Mouse (Mus musculus): ENCODE results near the gene Olfr97. TPM values are rescaled to one million over a fixed set of nuclear protein-coding genes. Genes with fewer than 3 reads are reported as not detected.
A peak's percentile ranks its signal among the peaks of the same experiment; 100 is the strongest.

The Olfr97 gene
- polyA plus RNA-seq, 1 experiment from 2014 or later = not detected

DNA sequence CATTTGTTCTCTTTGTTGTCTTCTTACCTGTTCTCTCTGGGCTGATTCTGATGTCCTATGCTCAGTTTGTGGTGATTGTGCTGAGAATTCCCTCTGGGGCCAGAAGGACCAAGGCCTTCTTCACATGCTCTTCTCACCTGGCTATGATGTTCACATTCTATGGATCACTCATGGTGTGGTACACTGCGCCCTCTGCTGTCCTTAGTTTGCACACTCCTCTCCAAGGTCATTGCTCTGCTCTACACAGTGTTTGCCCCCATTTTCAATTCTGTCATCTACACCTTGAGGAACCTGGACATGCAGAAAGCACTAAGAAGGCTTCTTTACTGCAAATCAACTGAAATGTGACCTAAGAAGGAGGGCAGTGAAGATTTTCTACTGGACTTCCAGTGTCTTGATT is 13.4 kb upstream of the Olfr97 start:
- Histone ChIP-seq H3K9me3 (ENCODE audit: control insufficient read depth, low read length) (no peaks in the 10 kb centered on the region), H3K4me2 (ENCODE audit: low read depth) (no peak overlapping the region), H3K27me3 (ENCODE audit: control insufficient read depth, insufficient read depth, low read length) (no peaks in the 10 kb centered on the region), H3K9ac (ENCODE audit: low read length) (no peak overlapping the region), H3K4me3 (ENCODE audit: low read depth, low read length) (no peak overlapping the region), H3K36me3 (ENCODE audit: control insufficient read depth, insufficient read depth, low read length) (no peaks in the 10 kb centered on the region), H3K4me1 (ENCODE audit: control insufficient read depth, insufficient read depth, low read length) (no peaks in the 10 kb centered on the region), H3K27ac (ENCODE audit: low read depth, low read length) (no peak overlapping the region)
- 7% methylated on average over 1 of the region's 1 CpGs for WGBS
- ATAC-seq (ENCODE audit: insufficient read depth, low FRiP score, low TSS enrichment) (no peak), DNase-seq (ENCODE audit: low spot score) (no peak)

DNA sequence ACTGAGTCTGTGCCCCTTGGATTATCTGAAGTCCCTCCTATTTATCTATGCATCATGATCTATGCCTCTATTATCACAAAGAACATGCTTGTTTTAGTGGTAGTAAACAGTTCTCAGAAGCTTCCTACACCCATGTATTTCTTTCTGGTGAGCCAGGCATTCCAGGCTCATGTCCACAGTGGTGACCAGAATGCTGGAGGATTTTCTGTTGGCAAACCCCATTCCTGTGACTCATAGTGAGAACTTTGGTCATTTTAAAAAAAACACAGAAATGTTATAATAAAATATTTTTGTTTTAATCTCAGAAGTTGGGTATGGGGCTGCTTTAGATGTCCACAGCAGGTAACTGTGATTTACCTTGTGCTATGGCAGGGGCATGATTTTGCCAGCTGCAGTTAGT is 12.3 kb upstream of the Olfr97 start:
- ATAC-seq (ENCODE audit: insufficient read depth, low FRiP score, low TSS enrichment) = no peak
- Histone ChIP-seq H3K9me3 (ENCODE audit: control insufficient read depth, low read length) (no peaks in the 10 kb centered on the region), H3K27ac (ENCODE audit: low read depth, low read length) (no peak overlapping the region), H3K4me2 (ENCODE audit: low read depth) (no peak overlapping the region), H3K4me1 (ENCODE audit: control insufficient read depth, insufficient read depth, low read length) (no peaks in the 10 kb centered on the region), H3K36me3 (ENCODE audit: control insufficient read depth, insufficient read depth, low read length) (no peaks in the 10 kb centered on the region), H3K27me3 (ENCODE audit: control insufficient read depth, insufficient read depth, low read length) (no peaks in the 10 kb centered on the region), H3K4me3 (ENCODE audit: low read depth, low read length) (no peak overlapping the region), H3K9ac (ENCODE audit: low read length) (no peak overlapping the region)
- DNase-seq (ENCODE audit: low spot score) = no peak

DNA sequence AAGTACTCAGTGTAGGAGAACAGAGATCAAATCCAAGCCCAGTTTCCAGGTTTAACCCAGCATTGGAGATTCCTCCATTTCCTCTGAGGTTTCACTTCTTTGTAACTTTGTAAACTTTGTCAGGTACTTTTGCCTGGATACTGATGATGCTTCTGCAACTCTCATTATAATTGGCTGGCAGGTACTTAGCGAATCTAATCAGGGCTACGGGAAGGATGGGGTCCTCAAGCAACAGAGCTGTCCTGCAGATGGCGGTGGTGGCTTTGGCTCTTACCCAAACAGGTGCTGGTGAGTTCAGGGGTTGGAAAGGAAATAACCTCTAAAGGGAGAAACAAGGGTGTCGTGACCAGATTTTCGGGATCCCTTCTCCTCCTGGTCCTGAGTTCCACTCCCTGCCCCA is 9.6 kb upstream of the Olfr97 start:
- no peak overlapping the region for H3K4me3 ChIP-seq (ENCODE audit: low read depth, low read length)
- DNase-seq (ENCODE audit: low spot score) (no peak), ATAC-seq (ENCODE audit: insufficient read depth, low FRiP score, low TSS enrichment) (no peak)
- WGBS = 36% methylated on average over 5 of the region's 5 CpGs
- H3K9ac ChIP-seq (ENCODE audit: low read length) = no peak overlapping the region
- H3K36me3 ChIP-seq (ENCODE audit: control insufficient read depth, insufficient read depth, low read length) = no peaks in the 10 kb centered on the region
- H3K4me2 ChIP-seq (ENCODE audit: low read depth) = no peak overlapping the region
- no peaks in the 10 kb centered on the region for H3K9me3 ChIP-seq (ENCODE audit: control insufficient read depth, low read length)
- no peaks in the 10 kb centered on the region for H3K27me3 ChIP-seq (ENCODE audit: control insufficient read depth, insufficient read depth, low read length)
- H3K4me1 ChIP-seq (ENCODE audit: control insufficient read depth, insufficient read depth, low read length) = no peaks in the 10 kb centered on the region
- H3K27ac ChIP-seq (ENCODE audit: low read depth, low read length) = no peak overlapping the region

DNA sequence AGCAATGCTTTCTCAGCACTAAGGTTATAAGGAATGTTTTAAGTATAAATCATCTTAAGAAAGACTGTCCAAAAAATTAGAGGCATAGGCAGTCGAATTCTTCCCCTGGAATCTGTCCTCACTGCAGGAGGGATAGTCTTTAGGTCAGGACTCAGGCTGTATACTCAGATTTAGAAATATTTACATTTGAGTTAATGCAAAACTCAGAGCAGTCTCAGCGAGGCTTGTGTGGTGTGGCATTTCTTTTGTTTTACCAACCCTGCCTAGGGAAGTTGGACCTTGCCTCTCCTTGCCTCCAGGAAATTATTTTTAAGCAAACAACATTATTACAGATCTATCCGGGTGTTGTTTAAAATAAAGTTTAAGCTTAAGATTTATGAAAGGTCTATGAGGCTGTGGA is 5.1 kb upstream of the Olfr97 start:
- Histone ChIP-seq H3K9ac (ENCODE audit: low read length) (no peak overlapping the region), H3K4me3 (ENCODE audit: low read depth, low read length) (no peak overlapping the region), H3K9me3 (ENCODE audit: control insufficient read depth, low read length) (no peaks in the 10 kb centered on the region), H3K27ac (ENCODE audit: low read depth, low read length) (no peak overlapping the region), H3K27me3 (ENCODE audit: control insufficient read depth, insufficient read depth, low read length) (no peaks in the 10 kb centered on the region), H3K4me1 (ENCODE audit: control insufficient read depth, insufficient read depth, low read length) (no peaks in the 10 kb centered on the region), H3K4me2 (ENCODE audit: low read depth) (no peak overlapping the region), H3K36me3 (ENCODE audit: control insufficient read depth, insufficient read depth, low read length) (no peaks in the 10 kb centered on the region)
- DNase-seq (ENCODE audit: low spot score) = no peak
- 65% methylated on average over 3 of the region's 3 CpGs for WGBS
- ATAC-seq (ENCODE audit: insufficient read depth, low FRiP score, low TSS enrichment) = no peak

GRCm38 (mm10) chr17:37221879-37222278 is 15.3 kb downstream of the Olfr97 start:
- no peaks in the 10 kb centered on the region for H3K27me3 ChIP-seq (ENCODE audit: control insufficient read depth, insufficient read depth, low read length)
- no peak overlapping the region for H3K4me3 ChIP-seq (ENCODE audit: low read depth, low read length)
- H3K4me1 ChIP-seq (ENCODE audit: control insufficient read depth, insufficient read depth, low read length) = no peaks in the 10 kb centered on the region
- H3K36me3 ChIP-seq (ENCODE audit: control insufficient read depth, insufficient read depth, low read length) = no peaks in the 10 kb centered on the region
- no peak overlapping the region for H3K4me2 ChIP-seq (ENCODE audit: low read depth)
- no peak overlapping the region for H3K9ac ChIP-seq (ENCODE audit: low read length)
- no peaks in the 10 kb centered on the region for H3K9me3 ChIP-seq (ENCODE audit: control insufficient read depth, low read length)
- 29% methylated on average over 1 of the region's 1 CpGs for WGBS
- DNase-seq (ENCODE audit: low spot score) (no peak), ATAC-seq (ENCODE audit: insufficient read depth, low FRiP score, low TSS enrichment) (no peak)
- no peak overlapping the region for H3K27ac ChIP-seq (ENCODE audit: low read depth, low read length)

DNA sequence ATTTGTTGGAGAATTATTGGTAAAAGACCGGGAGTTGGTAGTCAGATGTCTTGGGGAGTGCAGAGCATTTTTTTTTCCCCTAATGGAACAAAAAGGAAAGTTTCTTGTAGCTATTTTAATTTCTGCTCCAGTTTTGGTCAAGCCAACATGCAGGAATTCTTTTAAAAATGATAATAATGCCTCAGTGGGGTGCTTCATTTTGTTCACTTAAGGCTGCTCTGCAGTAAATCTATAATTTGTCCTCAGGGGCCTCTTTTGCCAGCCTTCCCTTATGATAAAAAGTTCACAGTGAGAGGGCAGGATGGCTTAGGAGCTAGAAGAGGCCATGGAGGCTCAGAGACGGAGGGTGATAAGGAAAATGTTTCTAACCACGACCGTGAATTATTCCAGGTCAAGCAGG is 17.3 kb downstream of the Olfr97 start, which contains the start of gene Olfr96:
TSS of gene Olfr96 (plus strand) at position 301 of the 400 bp plus-strand sequence.
- DNase-seq (ENCODE audit: low spot score) = no peak
- Histone ChIP-seq H3K4me3 (ENCODE audit: low read depth, low read length) (no peak within 1 kb of the TSS), H3K9me3 (ENCODE audit: control insufficient read depth, low read length) (no peaks in the 10 kb centered on the region; the same call in 1 of the 2 replicates), H3K9ac (ENCODE audit: low read length) (no peak within 1 kb of the TSS), H3K27me3 (ENCODE audit: control insufficient read depth, insufficient read depth, low read length) (no peaks in the 10 kb centered on the region), H3K4me2 (ENCODE audit: low read depth) (no peak within 1 kb of the TSS), H3K27ac (ENCODE audit: low read depth, low read length) (no peak within 1 kb of the TSS), H3K36me3 (ENCODE audit: control insufficient read depth, insufficient read depth, low read length) (no peaks in the 10 kb centered on the region), H3K4me1 (ENCODE audit: control insufficient read depth, insufficient read depth, low read length) (no peaks in the 10 kb centered on the region)
- WGBS = 65% methylated on average over 4 of the region's 4 CpGs
- ATAC-seq (ENCODE audit: insufficient read depth, low FRiP score, low TSS enrichment) = no peak

- Histone ChIP-seq H3K36me3 (ENCODE audit: control insufficient read depth, insufficient read depth, low read length) (no peaks in the 10 kb centered on the region), H3K4me2 (ENCODE audit: low read depth) (no peak overlapping the region), H3K4me3 (ENCODE audit: low read depth, low read length) (no peak overlapping the region), H3K27me3 (ENCODE audit: control insufficient read depth, insufficient read depth, low read length) (no peaks in the 10 kb centered on the region), H3K27ac (ENCODE audit: low read depth, low read length) (no peak overlapping the region), H3K9me3 (ENCODE audit: control insufficient read depth, low read length) (no peaks in the 10 kb centered on the region; the same call in 1 of the 2 replicates), H3K4me1 (ENCODE audit: control insufficient read depth, insufficient read depth, low read length) (no peaks in the 10 kb centered on the region), H3K9ac (ENCODE audit: low read length) (no peak overlapping the region)
- 83% methylated on average over 3 of the region's 3 CpGs for WGBS
- ATAC-seq (ENCODE audit: insufficient read depth, low FRiP score, low TSS enrichment) (no peak), DNase-seq (ENCODE audit: low spot score) (no peak)
Measured at GRCm38 (mm10) chr17:37218486-37218885, 18.6 kb downstream of the Olfr97 start.

DNA sequence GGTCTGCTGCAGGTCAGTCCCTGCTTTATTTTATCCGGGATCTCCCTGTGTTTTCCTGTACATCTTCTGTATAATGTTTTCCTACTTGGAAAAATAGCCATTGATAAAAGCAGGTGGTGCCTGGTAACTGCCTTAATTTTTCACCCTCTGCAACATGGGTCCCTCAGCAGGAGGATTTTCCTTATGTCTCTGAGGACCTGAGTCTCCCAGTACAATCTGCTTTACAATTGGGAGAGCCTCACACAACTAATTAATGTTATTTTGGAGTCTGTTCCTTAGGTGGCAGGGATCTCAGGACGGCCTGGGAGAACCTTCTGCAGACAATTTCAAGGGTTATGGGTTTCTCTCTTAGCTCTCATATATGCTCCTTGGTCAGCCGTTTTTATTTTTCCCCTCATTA is 24.1 kb downstream of the Olfr97 start, which contains the start of gene Olfr95:
TSS of gene Olfr95 (minus strand) at position 101 of the 400 bp plus-strand sequence.
- Histone ChIP-seq H3K4me3 (ENCODE audit: low read depth, low read length) (no peak within 1 kb of the TSS), H3K27me3 (ENCODE audit: control insufficient read depth, insufficient read depth, low read length) (peaks cover 9% of the 10 kb centered on the region; the same call in 1 of the 2 replicates), H3K9me3 (ENCODE audit: control insufficient read depth, low read length) (no peaks in the 10 kb centered on the region; the same call in 1 of the 2 replicates), H3K4me1 (ENCODE audit: control insufficient read depth, insufficient read depth, low read length) (no peaks in the 10 kb centered on the region), H3K27ac (ENCODE audit: low read depth, low read length) (no peak within 1 kb of the TSS), H3K36me3 (ENCODE audit: control insufficient read depth, insufficient read depth, low read length) (no peaks in the 10 kb centered on the region), H3K9ac (ENCODE audit: low read length) (no peak within 1 kb of the TSS), H3K4me2 (ENCODE audit: low read depth) (no peak within 1 kb of the TSS)
- WGBS = 90% methylated on average over 3 of the region's 3 CpGs
- ATAC-seq (ENCODE audit: insufficient read depth, low FRiP score, low TSS enrichment) = no peak
- DNase-seq (ENCODE audit: low spot score) = no peak

DNA sequence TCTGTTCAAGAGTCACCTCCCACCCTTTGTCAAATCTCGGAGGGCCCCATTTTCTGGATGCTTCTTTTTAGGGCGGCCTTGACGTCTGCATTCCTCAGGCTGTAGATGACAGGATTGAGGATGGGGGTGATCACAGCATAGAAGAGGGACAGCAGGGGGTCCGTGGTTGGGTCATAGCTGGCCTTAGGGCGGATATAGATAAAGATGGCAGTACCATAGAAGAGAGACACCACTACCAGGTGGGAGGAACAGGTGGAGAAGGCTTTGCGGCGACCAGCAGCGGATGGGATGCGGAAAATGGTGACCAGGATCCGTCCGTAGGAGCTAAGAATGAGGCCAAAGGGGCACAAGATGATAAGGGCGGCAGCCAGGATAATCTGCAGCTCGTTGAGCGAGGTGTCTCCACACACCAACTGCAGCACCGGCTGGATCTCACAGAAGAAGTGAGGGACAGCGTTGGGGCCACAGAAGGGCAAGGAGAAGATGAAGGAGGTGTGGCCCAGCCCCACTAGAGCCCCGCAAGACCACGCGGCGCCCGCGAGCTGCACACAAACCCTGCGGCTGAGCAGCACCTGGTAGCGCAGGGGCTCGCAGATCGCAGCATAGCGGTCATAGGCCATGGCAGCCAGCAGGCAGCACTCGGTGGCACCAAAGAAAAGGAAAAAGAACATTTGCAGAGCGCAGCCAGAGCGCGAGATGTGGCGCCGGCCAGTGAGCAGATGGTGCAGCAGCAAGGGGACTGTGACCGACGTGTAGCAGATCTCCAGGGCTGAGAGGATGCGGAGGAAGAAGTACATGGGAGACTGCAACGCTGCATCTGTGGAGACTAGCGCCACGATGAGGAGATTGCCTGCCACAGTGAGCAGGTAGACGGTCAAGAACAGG is 26.0 kb downstream of the Olfr97 start:
- H3K4me2 ChIP-seq (ENCODE audit: low read depth) = peak overlapping the region; percentile 50
- peak overlapping the region; percentile 50 for H3K9ac ChIP-seq (ENCODE audit: low read length)
- ATAC-seq (ENCODE audit: insufficient read depth, low FRiP score, low TSS enrichment) (no peak), DNase-seq (ENCODE audit: low spot score) (peak; percentile 24)
- no peaks in the 10 kb centered on the region for H3K4me1 ChIP-seq (ENCODE audit: control insufficient read depth, insufficient read depth, low read length)
- no peak overlapping the region for H3K27ac ChIP-seq (ENCODE audit: low read depth, low read length)
- H3K27me3 ChIP-seq (ENCODE audit: control insufficient read depth, insufficient read depth, low read length) = peaks cover 9% of the 10 kb centered on the region; the same call in 1 of the 2 replicates
- H3K4me3 ChIP-seq (ENCODE audit: low read depth, low read length) = peak overlapping the region; percentile 28
- H3K36me3 ChIP-seq (ENCODE audit: control insufficient read depth, insufficient read depth, low read length) = no peaks in the 10 kb centered on the region
- WGBS = 20% methylated on average over 40 of the region's 40 CpGs
- no peaks in the 10 kb centered on the region; the same call in 1 of the 2 replicates for H3K9me3 ChIP-seq (ENCODE audit: control insufficient read depth, low read length)
